Mouse (Mus musculus) thymus, adult 18-20 months (tissue): Measurements from ENCODE around the gene Ptdss2.

Source experiments
- DNase-seq, 2 experiments: peaks; one replicate each; pipeline ENCODE4 v3.0.0; 2022; ENCODE audit warnings: mixed read lengths in 2 of 2

Ptdss2 gene

DNA sequence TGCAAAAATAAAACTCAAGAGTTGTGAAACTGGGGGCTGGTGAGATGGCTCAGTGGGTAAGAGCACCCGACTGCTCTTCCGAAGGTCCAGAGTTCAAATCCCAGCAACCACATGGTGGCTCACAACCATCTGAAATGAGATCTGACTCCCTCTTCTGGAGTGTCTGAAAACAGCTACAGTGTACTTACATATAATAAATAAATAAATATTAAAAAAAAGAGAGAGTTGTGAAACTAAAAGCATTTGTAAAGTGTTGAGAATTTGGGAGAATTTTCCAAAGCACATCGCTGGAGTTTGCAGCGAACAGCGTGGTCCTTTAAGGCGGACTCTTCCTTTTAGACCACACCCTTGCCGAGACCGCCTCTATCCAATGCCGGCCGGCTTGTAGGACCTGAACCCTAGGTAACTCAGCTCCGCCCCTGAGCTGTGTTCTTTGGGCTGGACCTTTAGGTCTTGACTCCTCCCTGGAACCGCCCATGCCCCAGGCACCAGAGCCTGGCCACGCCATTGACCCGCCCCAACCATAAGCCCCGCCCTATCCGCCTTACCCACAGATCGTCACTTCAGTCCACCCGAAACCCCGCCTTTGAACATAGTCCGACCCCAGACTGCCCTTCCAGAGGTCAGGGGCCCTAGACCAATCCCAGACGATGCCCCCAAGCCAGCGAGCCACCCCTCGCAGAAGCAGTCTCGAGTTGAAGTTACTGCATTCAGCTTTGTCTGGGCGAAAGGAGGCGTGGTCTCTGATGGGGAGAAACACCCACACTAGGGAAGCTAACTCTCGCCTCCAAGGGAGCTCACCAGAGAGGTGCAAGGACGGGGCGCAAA is 721 bp downstream of the Ptdss2 start:
- DNase-seq = peak; percentile 80 to 88

DNA sequence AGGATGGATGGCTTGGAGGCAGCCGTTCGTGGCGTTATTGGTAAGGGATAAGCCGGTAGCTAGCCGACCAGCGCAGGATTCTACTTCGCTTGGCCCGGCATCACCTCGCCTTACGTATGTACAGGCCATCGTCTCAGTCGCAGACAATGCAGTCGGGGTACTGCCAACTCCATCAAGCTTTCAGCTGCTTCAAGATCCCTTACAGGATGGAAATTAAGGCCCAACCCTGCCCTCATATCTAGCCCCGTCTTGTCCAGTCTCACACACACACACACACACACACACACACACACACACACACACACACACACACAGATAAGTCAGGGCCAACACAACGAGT is 1.3 kb downstream of the Ptdss2 start:
- no peak for DNase-seq

DNA sequence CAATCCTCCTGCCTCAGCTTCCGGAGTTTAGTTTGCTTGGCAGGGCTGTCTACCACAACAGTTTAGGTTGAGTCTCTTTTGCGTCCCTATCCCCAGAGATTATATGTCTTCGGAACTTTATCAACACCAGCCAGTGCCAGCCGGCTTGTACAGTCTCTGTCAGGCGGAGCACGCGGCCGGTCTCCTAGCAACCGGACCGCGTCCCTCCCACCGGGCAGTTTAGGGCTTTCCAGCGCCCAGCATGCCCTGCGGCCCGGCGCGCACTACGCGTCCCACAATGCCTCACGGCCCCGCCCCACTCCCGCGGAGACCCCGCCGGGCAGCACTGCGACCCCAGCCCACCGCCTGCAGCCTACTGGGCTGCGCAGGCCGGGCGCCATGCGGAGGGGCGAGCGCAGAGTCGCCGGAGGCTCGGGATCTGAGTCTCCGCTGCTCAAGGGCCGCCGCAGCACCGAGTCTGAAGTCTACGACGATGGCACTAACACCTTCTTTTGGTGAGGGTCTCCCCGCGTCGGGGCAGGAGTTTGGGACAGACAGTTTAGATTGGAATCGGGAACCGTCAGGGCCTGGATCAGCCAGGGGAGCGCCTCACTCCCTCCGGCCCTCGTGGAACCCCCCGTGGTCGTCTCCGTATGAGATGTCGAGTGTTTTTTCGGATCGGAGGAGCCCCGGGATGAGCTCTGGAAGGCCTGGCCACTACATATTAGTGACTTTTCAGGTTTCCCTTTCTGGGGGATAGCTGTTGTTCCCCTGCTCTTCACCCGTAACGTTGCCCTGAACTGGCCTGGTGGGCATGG is 9.0 kb downstream of the Ptdss2 start:
- peak; percentile 76 to 79 for DNase-seq

- no peak for DNase-seq
Measured at GRCm38 (mm10) chr7:141131904-141132755, 9.9 kb downstream of the Ptdss2 start.

GRCm38 (mm10) chr7:141141326-141141725 is 19.1 kb downstream of the Ptdss2 start:
- no peak for DNase-seq

DNA sequence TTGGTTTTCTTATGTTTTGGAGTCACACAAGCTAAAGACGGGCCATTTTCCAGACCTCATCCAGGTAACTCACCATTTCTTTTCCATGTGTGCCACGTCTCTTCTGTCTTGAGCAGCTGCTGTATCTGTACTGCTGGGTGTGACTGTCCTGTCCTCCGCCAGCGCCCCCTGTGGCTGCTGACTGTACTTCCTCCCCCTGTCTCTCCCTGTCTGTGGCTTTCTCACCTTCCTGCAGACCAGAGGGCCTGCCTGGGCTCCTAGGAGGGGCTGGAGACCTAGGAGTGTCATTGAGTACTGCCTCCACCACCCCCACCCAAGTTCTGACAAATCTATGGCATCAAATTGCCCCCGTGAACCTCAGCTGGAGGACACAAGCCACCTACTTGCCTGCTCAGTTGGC is 20.9 kb downstream of the Ptdss2 start:
- peak; percentile 18 to 20 for DNase-seq

DNA sequence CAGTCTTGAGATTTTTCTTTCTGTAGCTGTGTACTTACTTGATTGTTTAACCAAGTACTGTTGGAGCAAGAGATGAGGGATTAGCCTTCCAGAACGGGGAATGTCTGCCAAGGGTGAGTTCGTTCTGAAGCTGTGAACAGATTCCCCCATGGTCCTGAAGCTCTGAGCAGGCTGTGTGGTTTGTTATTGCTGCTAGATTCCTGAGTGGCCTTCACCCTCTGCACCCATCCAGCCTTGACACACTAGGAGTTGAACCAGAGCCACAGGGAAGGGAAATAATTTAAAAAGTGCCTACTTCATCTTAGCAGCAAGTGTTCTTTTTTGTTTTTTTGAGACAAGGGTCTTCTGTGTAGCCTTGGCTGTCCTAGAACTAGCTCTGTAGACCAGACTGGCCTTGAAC is 21.7 kb downstream of the Ptdss2 start:
- DNase-seq = no peak

DNA sequence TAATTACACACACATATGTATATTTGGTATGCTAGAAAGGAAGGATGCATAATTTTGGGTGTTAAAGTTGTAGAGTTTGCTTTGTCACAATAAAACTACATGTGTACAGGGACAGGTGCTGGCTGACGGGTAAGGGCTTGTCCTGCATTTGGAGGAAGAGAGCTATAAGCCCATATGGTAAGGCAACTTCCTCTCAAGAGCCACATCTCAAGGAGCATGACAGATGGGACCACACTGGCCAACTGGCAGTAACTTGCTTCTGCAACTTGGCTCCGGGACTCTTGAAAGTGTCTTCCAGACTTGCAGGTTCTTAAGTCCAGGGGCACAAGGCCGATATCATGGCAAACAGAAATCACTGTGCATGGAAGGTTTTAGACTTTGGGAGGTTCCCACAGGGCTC is 22.5 kb downstream of the Ptdss2 start:
- no peak for DNase-seq

DNA sequence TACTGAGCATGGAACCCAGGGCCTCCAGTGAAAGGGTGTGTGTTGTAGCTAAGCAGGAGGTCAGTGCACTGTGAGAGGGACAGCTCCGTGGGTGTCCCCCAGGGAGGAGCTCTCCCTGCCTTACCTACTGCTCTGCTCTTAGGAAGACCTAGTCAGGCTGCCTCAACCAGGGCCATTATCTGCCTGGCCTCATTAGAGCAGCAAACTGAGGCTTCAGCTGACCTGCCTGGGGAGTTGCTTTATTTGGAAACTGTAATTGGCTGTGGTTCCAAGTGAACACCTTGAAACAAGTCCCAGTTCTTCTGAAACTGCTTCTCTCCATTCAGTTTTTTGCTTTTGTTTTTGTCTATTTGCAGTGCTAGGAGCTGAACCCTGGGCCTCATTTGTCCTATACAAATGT is 23.2 kb downstream of the Ptdss2 start:
- DNase-seq = no peak

GRCm38 (mm10) chr7:141146043-141146595 is 23.9 kb downstream of the Ptdss2 start:
- no peak for DNase-seq

GRCm38 (mm10) chr7:141147044-141147443 is 24.9 kb downstream of the Ptdss2 start:
- DNase-seq = no peak

GRCm38 (mm10) chr7:141148639-141149038 is 26.5 kb downstream of the Ptdss2 start:
- DNase-seq = no peak

DNA sequence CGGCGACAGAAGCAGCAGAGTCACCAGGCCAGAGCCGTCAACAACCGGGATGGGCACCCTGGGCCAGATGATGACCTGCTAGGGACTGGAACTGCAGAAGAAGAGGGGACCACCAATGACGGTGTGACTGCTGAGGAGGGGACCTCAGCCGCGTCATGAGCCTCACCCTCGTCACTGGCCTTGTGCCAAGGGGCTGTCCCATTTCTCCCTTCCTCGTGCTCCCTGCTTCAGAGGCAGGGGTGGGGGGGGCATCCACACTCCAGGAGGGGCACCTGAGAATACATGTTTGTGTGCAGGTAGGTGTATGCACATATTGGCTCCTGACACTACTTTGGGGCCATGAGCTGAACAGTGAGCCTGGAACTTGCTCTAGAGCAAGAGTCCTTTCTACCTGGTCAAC is 33.2 kb downstream of the Ptdss2 start:
- no peak for DNase-seq

DNA sequence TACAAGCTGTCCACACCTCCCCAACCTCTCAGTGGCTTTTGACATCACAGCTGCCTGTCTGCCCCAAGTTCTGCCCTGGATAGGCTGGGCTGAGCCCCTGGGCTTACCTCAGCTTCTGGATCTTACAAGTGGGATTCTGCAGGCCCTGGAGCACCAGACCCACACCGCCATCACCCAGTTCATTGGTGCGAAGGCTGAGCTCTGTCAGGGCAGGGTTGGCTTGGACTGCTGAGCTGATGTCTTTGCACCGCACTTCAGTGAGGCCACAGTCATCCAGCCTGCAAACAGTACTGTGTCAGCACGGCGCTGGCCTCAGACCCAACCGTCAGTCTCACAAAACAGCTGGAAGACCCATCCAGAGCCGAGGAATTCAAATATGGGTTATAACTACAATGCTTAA is 42.2 kb downstream of the Ptdss2 start:
- DNase-seq = no peak

GRCm38 (mm10) chr7:141164850-141165249 is 42.7 kb downstream of the Ptdss2 start:
- no peak for DNase-seq

- DNase-seq = no peak
Measured at GRCm38 (mm10) chr7:141167901-141168517, 45.8 kb downstream of the Ptdss2 start.

DNA sequence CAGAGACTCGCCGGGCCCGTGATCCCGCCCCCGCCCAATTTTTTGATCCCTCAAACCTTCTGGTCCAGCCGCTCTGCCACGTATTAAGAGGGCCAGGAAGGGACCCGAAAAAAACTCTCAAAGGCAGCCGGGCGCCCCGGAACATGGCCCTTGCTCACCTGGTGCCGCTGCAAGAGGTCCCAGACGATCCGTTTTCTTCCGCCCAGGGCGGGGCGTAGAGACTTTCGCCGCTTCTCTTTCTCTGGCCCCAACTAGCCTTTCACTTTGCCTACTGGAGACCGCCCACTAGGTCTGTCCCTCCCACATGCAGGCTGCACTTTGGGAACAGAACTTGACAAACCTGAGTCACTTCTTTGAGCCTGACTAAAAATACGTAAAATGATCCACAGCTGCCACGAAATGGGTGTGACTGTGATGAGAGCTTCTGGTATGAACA is 46.4 kb downstream of the Ptdss2 start:
- DNase-seq = peak; percentile 27 to 44

DNA sequence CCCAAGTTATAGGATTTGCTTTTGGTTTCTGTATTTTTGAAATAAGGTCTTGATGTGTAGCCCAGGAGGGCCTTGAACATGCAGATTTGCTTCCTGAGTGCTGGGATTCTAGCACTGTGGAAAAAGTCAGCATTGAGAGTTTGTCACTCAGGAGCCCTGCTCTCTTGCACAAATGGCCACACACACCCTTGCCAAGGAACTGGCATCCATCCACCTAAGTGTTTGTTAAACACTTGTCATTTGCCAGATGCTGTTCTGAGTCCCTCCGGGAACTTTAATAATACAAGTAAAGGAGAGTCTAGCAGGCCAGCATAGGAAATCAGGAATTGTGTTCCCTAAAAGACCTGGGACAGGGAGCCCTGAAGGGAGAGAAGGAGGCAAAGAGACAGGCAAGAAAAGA is 47.1 kb downstream of the Ptdss2 start:
- DNase-seq = no peak

DNA sequence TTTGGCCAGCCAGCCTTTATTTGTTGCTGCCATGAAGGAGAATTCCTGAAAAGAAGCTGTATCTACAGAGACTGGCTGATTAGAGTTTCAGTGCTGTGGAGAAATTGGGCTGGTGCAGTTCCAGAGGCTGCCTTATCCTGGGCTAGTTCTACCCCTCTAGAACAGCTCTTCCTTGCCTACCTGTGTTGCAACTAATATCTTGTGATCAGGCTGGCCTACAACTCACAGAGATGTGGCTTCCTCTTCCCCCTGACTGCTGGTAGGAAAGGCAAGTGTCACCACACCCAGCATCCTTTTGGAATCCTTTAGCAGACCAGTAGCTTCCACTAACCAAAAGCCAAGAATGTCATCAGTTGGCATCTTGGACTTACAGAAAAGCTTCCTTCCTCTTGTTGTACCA is 47.7 kb downstream of the Ptdss2 start:
- DNase-seq = no peak

DNA sequence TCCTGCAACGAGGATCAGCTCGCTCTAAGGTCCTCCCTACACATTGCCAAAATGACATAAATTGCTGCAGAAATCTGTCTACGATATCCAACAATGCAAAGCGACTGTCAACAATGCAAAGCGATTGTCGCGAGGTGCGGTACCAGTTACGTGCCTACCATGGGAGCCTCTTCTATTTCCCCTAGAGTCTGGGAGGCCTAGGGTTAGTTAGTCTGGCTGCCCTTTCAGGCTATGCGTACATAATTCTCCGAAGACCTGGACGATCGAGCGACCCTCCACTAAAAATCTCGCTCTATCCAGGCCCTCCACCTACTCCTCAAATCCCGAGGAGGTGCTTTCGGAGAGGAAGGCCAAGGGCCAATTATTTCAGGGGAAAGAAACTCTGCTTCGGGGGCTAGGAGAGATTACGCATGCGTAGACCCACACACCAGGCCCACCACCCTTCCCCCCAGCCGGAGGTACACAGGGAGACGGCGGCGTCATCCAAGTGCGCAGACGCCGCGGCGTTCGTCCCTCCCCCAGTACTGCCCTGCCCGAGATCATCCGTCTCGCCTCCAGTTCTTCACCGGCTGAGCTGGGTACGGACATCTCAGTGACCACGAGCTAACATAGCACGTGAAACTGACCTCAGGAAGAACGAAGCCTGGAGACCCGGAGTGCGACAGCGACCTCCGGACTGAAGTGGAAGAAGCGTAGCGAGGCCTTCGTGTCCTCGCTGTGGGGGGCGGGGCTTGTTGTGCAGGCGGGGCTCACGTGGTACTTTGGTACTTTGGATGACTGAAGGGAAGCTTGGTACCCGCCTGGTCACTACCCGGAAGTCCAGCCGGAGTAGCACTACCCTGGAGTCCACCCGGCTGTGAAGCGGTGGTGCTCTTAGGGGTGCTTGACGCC is 50.2 kb downstream of the Ptdss2 start, which contains the start of gene Rnh1:
Gene Rnh1 (minus strand): TSS at position 742 of the 891 bp plus-strand sequence.
- DNase-seq = peak; percentile 83 to 90

GRCm38 (mm10) chr7:141173323-141173850 is 51.2 kb downstream of the Ptdss2 start:
- no peak for DNase-seq
